Mouse (Mus musculus) forebrain, embryonic 12.5 days (tissue): ENCODE results near the gene Senp2. TPM values are rescaled to one million over a fixed set of nuclear protein-coding genes. Genes with fewer than 3 reads are reported as not detected.
A peak's percentile ranks its signal among the peaks of the same experiment; 100 is the strongest.

ENCODE experiments used
- ATAC-seq: fragments of 200-750 bp; cut with Nextera tagmentation; 2 replicates; pipeline ENCODE4 v1.8.0; 2017; ENCODE audit warnings: moderate TSS enrichment; ENCODE audit not compliant: low FRiP score
- H3K27ac ChIP-seq: fragments of 300-500 bp; sonication (generic); 2 replicates; pipeline ENCODE4 v1.5.1; 2016; ENCODE audit warnings: mild to moderate bottlenecking
- H3K27me3 ChIP-seq: fragments of 300-500 bp; sonication (generic); 2 replicates; pipeline ENCODE4 v1.6.1; 2016; ENCODE audit warnings: mild to moderate bottlenecking
- H3K36me3 ChIP-seq: fragments of 300-500 bp; sonication (generic); replicated peaks from 2 replicates; pipeline ENCODE4 v1.6.1; 2016; ENCODE audit warnings: mild to moderate bottlenecking
- H3K4me1 ChIP-seq: fragments of 300-500 bp; sonication (generic); 2 replicates; pipeline ENCODE4 v1.6.1; 2016
- H3K4me2 ChIP-seq: fragments of 300-500 bp; sonication (generic); 2 replicates; pipeline ENCODE4 v1.6.1; 2016; ENCODE audit warnings: mild to moderate bottlenecking, moderate library complexity
- H3K4me3 ChIP-seq: fragments of 300-500 bp; sonication (generic); replicated peaks from 2 replicates; pipeline ENCODE4 v1.5.1; 2016; ENCODE audit warnings: mild to moderate bottlenecking
- H3K9ac ChIP-seq: fragments of 300-500 bp; sonication (generic); 2 replicates; pipeline ENCODE4 v1.6.1; 2016; ENCODE audit warnings: mild to moderate bottlenecking
- H3K9me3 ChIP-seq: fragments of 300-500 bp; sonication (generic); 2 replicates; pipeline ENCODE4 v1.6.1; 2016
- WGBS: fragments of 180-500 bp; shearing (Covaris S2); methylation state at CpG from one replicate; pipeline ENCODE4 v1.1.7; 2016; 5-methylcytosine and 5-hydroxymethylcytosine counted together
- polyA plus RNA-seq: library from polyadenylated mRNA; unstranded; fragments of >200 nt; fragmentation: Nextera tagmentation; extraction: Ambion mirVana; gene quantifications from 2 replicates; pipeline ENCODE4 v1.2.1, GENCODE M21; 2016

Gene Senp2
- polyA plus RNA-seq, 1 experiment from 2014 or later = 69.5 TPM

DNA sequence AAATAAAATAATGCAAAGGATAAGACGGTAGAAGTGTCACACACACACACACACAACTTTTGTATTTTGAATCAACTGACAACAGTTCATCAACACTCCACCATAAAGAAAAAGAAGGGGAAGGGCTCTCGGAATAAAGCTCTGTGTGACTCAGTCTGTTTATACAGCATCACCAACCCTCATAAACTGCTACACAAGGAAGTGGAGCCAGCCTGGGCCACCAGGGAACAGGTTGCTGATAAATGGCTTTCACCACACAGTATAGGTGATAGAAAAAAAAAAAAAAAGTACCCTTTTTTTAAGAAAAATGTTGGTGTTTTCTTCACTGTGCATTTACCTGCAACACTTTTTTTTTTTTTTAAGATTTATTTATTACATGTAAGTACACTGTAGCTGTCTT is 17.5 kb upstream of the Senp2 start:
- H3K4me1 ChIP-seq = peaks cover 7% of the 10 kb centered on the region; the same call in 1 of the 2 replicates
- no peak overlapping the region for H3K4me3 ChIP-seq
- no peak overlapping the region for H3K4me2 ChIP-seq
- H3K27me3 ChIP-seq = peaks cover 7% of the 10 kb centered on the region; the same call in 1 of the 2 replicates
- no peaks in the 10 kb centered on the region for H3K9me3 ChIP-seq
- WGBS = 93% methylated on average over 2 of the region's 2 CpGs
- no peak for ATAC-seq
- H3K36me3 ChIP-seq = no peaks in the 10 kb centered on the region
- H3K27ac ChIP-seq = no peak overlapping the region
- no peak overlapping the region for H3K9ac ChIP-seq

GRCm38 (mm10) chr16:21995304-21995703 is 14.0 kb upstream of the Senp2 start, which contains the start of gene Liph:
Liph (minus strand) TSS chr16:21995663.
- no peak within 1 kb of the TSS for H3K27ac ChIP-seq
- H3K4me3 ChIP-seq = peak within 1 kb of the TSS; percentile 24
- no peaks in the 10 kb centered on the region for H3K9me3 ChIP-seq
- 10% methylated on average over 16 of the region's 16 CpGs for WGBS
- ATAC-seq = no peak
- H3K27me3 ChIP-seq = peaks cover 12% of the 10 kb centered on the region; the same call in 1 of the 2 replicates
- peak within 1 kb of the TSS; percentile 33; the same call in 1 of the 2 replicates for H3K9ac ChIP-seq
- peak within 1 kb of the TSS; percentile 53 for H3K4me2 ChIP-seq
- H3K36me3 ChIP-seq = no peaks in the 10 kb centered on the region
- H3K4me1 ChIP-seq = peaks cover 7% of the 10 kb centered on the region; the same call in 1 of the 2 replicates

DNA sequence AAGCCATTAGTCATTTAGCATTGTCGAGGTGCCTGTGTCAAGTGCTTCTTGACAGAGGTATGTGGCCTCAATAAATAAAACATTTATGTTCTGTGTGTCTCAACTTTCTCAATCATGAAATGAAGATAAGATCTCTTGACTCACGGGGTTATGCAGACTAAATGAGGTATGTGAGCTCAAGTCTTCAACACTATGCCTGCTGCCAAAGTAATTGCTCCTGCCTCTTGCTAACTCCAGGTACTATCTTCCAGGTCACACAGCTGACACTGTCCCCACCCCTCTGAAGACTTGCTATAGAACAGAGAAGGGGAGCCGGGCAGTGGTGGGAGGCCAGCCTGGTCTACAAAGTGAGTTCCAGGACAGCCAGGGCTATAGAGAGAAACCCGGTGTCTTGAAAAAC is 12.9 kb upstream of the Senp2 start:
- no peak overlapping the region for H3K4me2 ChIP-seq
- no peaks in the 10 kb centered on the region for H3K36me3 ChIP-seq
- no peak for ATAC-seq
- peaks cover 12% of the 10 kb centered on the region; the same call in 1 of the 2 replicates for H3K27me3 ChIP-seq
- H3K4me1 ChIP-seq = peaks cover 7% of the 10 kb centered on the region; the same call in 1 of the 2 replicates
- 70% methylated on average over 4 of the region's 4 CpGs for WGBS
- H3K9me3 ChIP-seq = no peaks in the 10 kb centered on the region
- H3K27ac ChIP-seq = no peak overlapping the region
- H3K9ac ChIP-seq = no peak overlapping the region
- H3K4me3 ChIP-seq = no peak overlapping the region

- Histone ChIP-seq H3K27ac (no peak overlapping the region), H3K4me2 (no peak overlapping the region), H3K27me3 (peaks cover 12% of the 10 kb centered on the region; the same call in 1 of the 2 replicates), H3K36me3 (no peaks in the 10 kb centered on the region), H3K4me1 (peaks cover 7% of the 10 kb centered on the region; the same call in 1 of the 2 replicates), H3K9me3 (no peaks in the 10 kb centered on the region), H3K4me3 (no peak overlapping the region), H3K9ac (no peak overlapping the region)
- no peak for ATAC-seq
- 62% methylated on average over 5 of the region's 5 CpGs for WGBS
These were observed 12.2 kb upstream of the Senp2 start for GRCm38 (mm10) chr16:21996881-21997641.

GRCm38 (mm10) chr16:21998061-21998460 is 11.2 kb upstream of the Senp2 start:
- Histone ChIP-seq H3K27ac (no peak overlapping the region), H3K36me3 (no peaks in the 10 kb centered on the region), H3K27me3 (peaks cover 12% of the 10 kb centered on the region; the same call in 1 of the 2 replicates), H3K9me3 (no peaks in the 10 kb centered on the region), H3K9ac (no peak overlapping the region), H3K4me3 (no peak overlapping the region), H3K4me2 (no peak overlapping the region), H3K4me1 (peaks cover 7% of the 10 kb centered on the region; the same call in 1 of the 2 replicates)
- WGBS = 81% methylated on average over 5 of the region's 5 CpGs
- ATAC-seq = no peak

DNA sequence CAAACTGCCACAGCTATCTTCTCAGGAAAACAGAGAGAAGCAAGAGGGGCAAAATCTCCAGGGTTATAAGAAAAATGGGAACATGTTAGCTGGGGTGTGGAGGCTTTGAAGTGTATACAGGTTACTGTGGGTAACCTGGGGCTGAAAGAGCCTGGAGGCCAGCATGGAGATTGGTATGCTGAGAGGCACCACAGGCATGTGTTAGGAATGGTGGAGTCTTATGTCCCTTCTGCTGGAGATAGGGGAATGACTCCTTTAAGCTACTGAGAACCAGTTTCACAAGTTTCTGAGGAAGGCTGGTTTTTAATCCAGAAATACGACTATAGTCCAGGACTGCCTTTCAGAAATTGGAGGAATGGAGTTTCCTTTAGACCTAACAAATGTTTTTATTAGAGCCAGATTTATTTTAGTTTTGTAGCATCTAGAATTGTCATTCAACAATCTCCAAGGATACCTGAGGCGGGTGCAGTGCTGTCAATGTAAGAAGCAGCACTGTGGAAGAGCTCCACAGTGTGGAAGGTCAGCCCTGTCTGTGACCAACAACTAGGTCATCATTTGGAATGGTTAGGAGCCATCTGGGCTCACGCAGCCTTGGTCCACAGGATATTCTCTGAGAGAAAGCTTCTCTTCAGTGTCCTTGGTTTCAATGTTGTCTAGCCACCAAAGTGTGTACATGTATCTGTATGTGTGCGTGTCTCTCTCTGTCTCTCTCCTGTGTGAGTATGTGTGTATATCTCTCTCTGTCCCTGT is 9.2 kb upstream of the Senp2 start:
- WGBS = 82% methylated on average over 4 of the region's 4 CpGs
- no peak for ATAC-seq
- Histone ChIP-seq H3K36me3 (no peaks in the 10 kb centered on the region), H3K9ac (no peak overlapping the region), H3K27ac (no peak overlapping the region), H3K4me3 (no peak overlapping the region), H3K9me3 (no peaks in the 10 kb centered on the region), H3K4me2 (no peak overlapping the region), H3K4me1 (peaks cover 7% of the 10 kb centered on the region; the same call in 1 of the 2 replicates), H3K27me3 (peaks cover 12% of the 10 kb centered on the region; the same call in 1 of the 2 replicates)

GRCm38 (mm10) chr16:22001172-22001571 is 8.1 kb upstream of the Senp2 start:
- Histone ChIP-seq H3K4me2 (no peak overlapping the region), H3K9me3 (no peaks in the 10 kb centered on the region), H3K36me3 (no peaks in the 10 kb centered on the region), H3K9ac (no peak overlapping the region), H3K27me3 (peaks cover 8% of the 10 kb centered on the region; the same call in 1 of the 2 replicates), H3K27ac (no peak overlapping the region), H3K4me1 (no peaks in the 10 kb centered on the region), H3K4me3 (no peak overlapping the region)
- ATAC-seq = no peak
- WGBS = 65% methylated on average over 4 of the region's 4 CpGs

DNA sequence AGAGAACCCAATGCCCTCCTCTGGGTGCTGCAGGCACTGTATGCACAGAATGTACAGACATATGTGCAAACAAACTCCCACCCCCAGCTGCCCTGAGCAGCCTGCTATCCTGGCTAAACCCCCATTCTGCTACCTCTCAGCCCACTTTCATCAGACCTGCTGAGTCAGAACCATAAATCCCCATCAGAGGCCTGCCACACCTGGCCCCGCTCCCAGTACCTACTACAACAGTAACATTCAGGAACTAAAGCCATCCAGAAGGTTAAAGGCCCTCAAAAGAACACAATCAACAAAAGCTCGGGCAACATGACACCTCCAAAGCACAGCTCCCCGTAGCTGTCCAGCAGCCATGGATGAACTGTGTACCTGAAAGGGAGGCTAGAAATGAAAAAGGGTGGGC is 7.7 kb upstream of the Senp2 start:
- WGBS = 61% methylated on average over 3 of the region's 3 CpGs
- no peak overlapping the region for H3K4me3 ChIP-seq
- H3K9me3 ChIP-seq = no peaks in the 10 kb centered on the region
- no peak overlapping the region for H3K4me2 ChIP-seq
- H3K36me3 ChIP-seq = no peaks in the 10 kb centered on the region
- no peaks in the 10 kb centered on the region for H3K4me1 ChIP-seq
- H3K27ac ChIP-seq = no peak overlapping the region
- no peak for ATAC-seq
- peaks cover 5% of the 10 kb centered on the region; the same call in 1 of the 2 replicates for H3K27me3 ChIP-seq
- H3K9ac ChIP-seq = no peak overlapping the region

DNA sequence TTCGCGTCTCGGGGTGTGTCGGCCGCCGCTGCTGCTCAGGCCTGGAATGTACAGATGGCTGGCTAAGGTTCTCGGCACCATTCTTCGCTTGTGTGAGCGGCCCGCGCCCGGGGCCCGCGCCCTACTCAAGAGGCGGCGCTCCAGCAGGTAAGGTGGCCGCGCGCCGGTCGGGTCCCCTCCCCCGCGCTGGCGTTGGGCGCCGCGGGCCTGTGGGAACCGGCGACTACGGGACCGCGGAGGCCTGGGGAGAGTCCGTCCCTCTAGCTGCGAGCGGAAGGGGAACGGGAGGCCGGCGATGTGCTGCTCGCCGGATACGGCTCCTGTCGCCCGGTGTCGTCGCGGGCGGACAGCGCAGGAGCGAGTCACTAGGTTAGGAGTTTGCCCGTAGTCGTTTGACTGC is 312 bp downstream of the Senp2 start:
- WGBS = under 1% methylated on average over 46 of the region's 51 CpGs
- H3K27me3 ChIP-seq = no peaks in the 10 kb centered on the region

GRCm38 (mm10) chr16:22015569-22015968 is 6.3 kb downstream of the Senp2 start:
- whole genome bisulfite sequencing = 89% methylated on average over 1 of the region's 1 CpGs
- Histone ChIP-seq H3K36me3 (peaks cover 47% of the 10 kb centered on the region), H3K4me3 (no peak overlapping the region), H3K27me3 (no peaks in the 10 kb centered on the region), H3K4me1 (peaks cover 6% of the 10 kb centered on the region), H3K27ac (no peak overlapping the region), H3K4me2 (no peak overlapping the region), H3K9ac (no peak overlapping the region), H3K9me3 (no peaks in the 10 kb centered on the region)
- no peak for ATAC-seq

More for the DNA sequence above, 312 bp downstream of the Senp2 start:
- no peaks in the 10 kb centered on the region for H3K36me3 ChIP-seq
- H3K9me3 ChIP-seq = no peaks in the 10 kb centered on the region
- ATAC-seq = peak; percentile 68
- peak overlapping the region; percentile 76 for H3K9ac ChIP-seq
- H3K4me3 ChIP-seq = peak overlapping the region; percentile 72
- H3K27ac ChIP-seq = peak overlapping the region; percentile 72
- peak overlapping the region; percentile 82 for H3K4me2 ChIP-seq
- H3K4me1 ChIP-seq = peaks cover 15% of the 10 kb centered on the region

DNA sequence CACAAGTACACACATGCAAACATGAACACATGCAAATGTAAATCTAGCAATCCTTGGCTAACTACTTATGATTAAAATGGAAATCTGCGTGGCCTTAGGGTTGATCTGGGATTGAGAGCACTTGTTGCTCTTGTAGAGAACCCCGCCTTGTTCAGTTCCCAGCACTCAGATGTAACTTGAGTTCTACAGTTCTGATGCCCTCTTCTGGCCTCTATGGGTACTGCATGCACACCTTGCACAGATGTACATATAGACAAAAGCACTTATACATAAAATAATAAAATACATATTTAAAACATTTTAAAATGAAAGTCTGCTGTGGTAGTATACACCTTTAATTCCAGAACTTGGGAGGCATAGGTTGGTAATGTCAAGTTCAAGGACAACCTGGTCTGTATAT is 12.8 kb downstream of the Senp2 start:
- Histone ChIP-seq H3K9me3 (peaks cover 6% of the 10 kb centered on the region), H3K4me3 (no peak overlapping the region), H3K27me3 (no peaks in the 10 kb centered on the region), H3K4me1 (no peaks in the 10 kb centered on the region), H3K36me3 (peaks cover 76% of the 10 kb centered on the region), H3K9ac (no peak overlapping the region), H3K4me2 (no peak overlapping the region), H3K27ac (no peak overlapping the region)
- ATAC-seq = no peak
- 92% methylated on average over 2 of the region's 2 CpGs for WGBS

- Histone ChIP-seq H3K4me1 (no peaks in the 10 kb centered on the region), H3K27ac (no peak overlapping the region), H3K9ac (no peak overlapping the region), H3K27me3 (no peaks in the 10 kb centered on the region), H3K36me3 (peaks cover 82% of the 10 kb centered on the region), H3K4me3 (no peak overlapping the region), H3K4me2 (no peak overlapping the region), H3K9me3 (no peaks in the 10 kb centered on the region)
- WGBS = 97% methylated on average over 5 of the region's 5 CpGs
- no peak for ATAC-seq
These were observed 18.2 kb downstream of the Senp2 start for GRCm38 (mm10) chr16:22027474-22027873.
